Mouse (Mus musculus): Measurements from ENCODE around the gene Nfya.

Nfya gene

DNA sequence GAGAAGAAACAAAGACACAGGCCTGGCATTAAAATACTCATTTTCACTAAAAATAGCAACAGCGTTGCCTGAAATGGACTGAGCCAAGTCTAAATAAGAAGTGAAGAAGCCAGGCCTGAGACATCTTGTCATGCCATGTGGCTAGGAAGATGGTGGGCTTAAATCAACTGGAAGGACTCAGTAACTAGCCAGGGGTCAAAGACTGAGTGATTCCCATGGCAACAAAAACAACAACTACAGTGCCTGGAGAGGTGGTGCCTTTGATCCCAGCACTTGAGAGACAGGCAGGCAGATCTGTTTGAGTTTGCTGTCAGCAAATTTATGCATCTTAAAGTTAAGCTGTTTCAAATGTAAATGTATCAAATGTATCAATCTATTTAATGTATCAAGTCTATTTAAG, 69.4 kb downstream of the Nfya start:
- DNase-seq: no peak
